Mouse (Mus musculus) brown adipose tissue, adult 24 weeks (tissue): ENCODE data around the gene Papss2. TPM values are rescaled to one million over a fixed set of nuclear protein-coding genes. Genes with fewer than 3 reads are reported as not detected.

Source experiments
- H3K27ac ChIP-seq: fragments of 200-500 bp; replicated peaks from 2 replicates; pipeline ENCODE4 v1.5.1; 2012; ENCODE audit warnings: low read depth, mild to moderate bottlenecking, low read length
- H3K4me1 ChIP-seq: fragments of 200-500 bp; 2 replicates; pipeline ENCODE4 v1.6.1; 2012; ENCODE audit warnings: low read length, mixed read lengths; ENCODE audit not compliant: control insufficient read depth, insufficient read depth, insufficient read length
- H3K4me3 ChIP-seq: fragments of 200-500 bp; 2 replicates; pipeline ENCODE4 v1.5.1; 2012; ENCODE audit warnings: low read depth, mild to moderate bottlenecking, low read length, moderate library complexity; ENCODE audit not compliant: insufficient read depth
- polyA plus RNA-seq: library from polyadenylated mRNA; stranded (reverse); fragments of >200 nt; gene quantifications from 2 replicates; pipeline ENCODE4 v1.2.4, GENCODE M21; 2012; ENCODE audit not compliant: missing spikeins, insufficient read depth, insufficient read length

The Papss2 gene
- polyA plus RNA-seq = 9.3 and 11.6 TPM in 2 replicates

DNA sequence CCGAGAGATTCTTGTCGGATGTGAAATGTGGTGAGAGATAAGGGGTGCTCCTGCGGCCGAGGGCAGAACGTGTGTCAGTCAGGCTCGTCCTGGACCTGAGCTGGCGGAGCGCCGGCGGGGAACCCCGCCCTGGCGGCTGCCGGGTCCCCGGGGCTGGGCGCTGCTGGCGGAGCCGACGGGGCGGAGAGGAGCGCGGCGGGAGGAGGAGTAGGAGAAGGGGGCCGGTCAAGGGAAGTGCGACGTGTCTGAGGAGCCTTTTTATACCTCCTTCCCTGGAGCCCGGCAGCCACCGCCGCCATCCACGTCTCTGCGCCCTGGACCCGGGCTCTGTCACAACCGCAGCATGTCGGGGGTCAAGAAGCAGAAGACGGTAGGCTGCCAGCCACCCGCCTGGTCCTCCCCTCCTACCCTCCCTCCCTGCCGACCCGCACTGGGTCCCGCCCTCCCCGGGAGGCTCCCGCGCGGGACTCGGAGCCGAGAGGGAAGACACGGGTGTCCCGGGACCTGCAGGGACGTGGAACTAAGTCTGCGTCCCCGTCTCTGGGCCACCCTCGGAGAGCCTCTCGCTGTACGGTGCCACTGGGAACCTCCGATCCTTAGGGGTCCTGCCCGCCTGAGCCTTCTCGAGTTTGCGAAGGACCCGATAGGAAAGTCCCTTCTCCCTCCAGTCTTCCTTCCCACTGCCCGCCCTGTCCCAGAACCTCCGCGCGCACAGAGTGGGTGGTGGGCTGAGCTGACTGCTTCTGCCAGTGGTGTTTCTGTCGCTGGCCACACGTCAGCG lies at the start of gene Papss2:
Papss2 (plus strand) TSS at position 285 of the 781 bp plus-strand sequence.
- H3K4me1 ChIP-seq = peaks cover 6% of the 10 kb centered on the region; the same call in 1 of the 2 replicates
- H3K27ac ChIP-seq = peak within 1 kb of the TSS; percentile 65
- peak within 1 kb of the TSS; percentile 80 for H3K4me3 ChIP-seq

DNA sequence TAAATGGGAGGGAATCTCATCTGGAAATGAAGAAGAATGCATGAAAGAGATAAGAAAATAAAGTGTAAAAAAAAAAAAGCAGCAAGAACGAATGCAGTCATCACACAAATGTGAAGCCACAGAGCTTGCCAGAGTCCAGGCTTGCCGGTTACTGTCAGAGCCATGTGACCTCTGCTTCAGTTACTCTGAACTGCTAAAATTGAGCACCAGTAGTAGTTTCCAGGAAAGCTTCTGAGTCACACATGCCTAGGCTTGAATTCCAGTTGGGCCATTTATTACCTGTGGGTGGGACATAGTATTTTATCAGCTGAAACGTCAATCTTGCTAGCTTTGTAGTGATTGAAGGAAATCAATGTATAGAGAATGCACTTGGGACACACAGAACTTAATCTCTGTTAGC lies 48.2 kb upstream of the Papss2 start:
- H3K4me3 ChIP-seq = no peak overlapping the region
- no peak overlapping the region for H3K27ac ChIP-seq
- no peaks in the 10 kb centered on the region; the same call in 1 of the 2 replicates for H3K4me1 ChIP-seq

DNA sequence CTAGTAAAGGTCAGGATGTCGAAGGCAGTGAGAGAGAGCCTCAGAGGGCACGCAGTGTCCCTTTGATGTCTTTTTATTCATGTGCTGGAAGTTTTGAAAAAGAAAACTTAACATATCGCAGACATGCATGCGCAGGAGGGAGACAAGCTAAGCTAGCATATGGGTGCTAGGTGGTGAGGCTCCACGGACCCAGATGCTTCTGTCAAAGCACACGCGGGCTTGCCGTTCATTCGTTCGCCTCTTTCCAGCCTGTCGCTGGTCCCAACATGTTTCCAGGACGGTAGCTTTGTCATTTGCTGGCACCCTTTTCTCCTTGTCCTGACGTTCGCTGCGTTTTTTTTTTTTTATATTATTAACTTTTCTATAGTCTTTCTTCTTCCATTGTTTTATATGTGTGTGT lies 47.4 kb upstream of the Papss2 start:
- H3K4me1 ChIP-seq = no peaks in the 10 kb centered on the region; the same call in 1 of the 2 replicates
- H3K4me3 ChIP-seq = no peak overlapping the region
- H3K27ac ChIP-seq = no peak overlapping the region

DNA sequence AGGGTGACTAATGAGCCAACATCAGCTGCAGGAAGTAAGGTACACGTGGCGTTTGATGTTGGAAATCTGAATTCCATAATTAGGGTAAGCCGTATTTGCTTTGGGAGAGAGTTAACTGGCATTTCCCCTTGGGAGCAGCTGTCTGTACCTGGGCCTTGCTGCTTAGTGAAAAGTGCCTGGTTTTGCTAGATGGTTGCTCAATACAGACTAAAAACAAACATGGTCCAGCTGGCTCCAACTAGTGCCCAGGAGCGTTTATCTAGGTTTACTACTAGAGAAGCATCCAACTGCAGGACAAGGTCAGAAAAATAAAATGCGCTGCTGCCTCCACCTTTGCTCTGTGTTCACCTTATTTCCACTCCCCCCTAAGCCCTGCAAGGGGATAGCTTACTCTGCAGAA lies 45.1 kb upstream of the Papss2 start:
- Histone ChIP-seq H3K4me3 (no peak overlapping the region), H3K27ac (no peak overlapping the region), H3K4me1 (no peaks in the 10 kb centered on the region)

DNA sequence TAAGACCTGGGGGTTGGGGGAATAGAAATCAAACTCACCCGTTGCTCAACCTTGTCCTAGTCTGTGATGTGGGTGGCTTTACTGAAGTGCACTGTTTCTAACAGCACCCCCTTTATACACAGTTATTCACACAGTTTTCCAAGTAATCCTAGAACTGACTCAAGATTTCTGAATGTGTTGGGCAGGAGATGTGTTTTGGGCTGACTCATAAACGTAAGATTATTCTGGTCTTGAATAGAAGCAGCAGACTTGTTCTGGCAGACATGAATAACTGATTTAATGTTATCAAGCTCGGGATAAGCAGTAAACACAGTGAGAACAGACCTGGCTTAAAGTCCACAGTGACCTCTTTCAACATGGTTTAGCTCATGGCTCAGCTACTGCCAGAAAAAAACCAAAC lies 44.1 kb upstream of the Papss2 start:
- Histone ChIP-seq H3K4me3 (no peak overlapping the region), H3K4me1 (no peaks in the 10 kb centered on the region), H3K27ac (no peak overlapping the region)

DNA sequence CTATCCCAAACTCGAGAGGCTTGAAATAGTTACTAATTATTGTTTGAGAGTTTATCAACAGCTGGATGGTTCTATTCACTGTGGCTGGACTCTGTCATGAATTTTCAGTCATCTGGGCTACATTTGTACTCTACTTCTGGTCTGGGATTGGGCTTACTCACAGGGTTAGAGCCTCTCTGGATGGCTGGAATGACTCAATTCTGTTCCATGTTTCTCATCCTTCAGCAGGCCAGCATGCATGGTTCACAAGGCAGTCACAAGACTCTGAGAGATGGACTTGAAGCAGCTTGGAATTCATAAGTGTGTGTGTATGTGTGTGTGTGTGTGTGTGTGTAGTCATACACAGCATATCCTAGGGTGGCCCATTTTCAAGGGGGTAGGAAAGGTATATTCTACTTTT lies 43.5 kb upstream of the Papss2 start:
- no peaks in the 10 kb centered on the region for H3K4me1 ChIP-seq
- H3K4me3 ChIP-seq = no peak overlapping the region
- H3K27ac ChIP-seq = no peak overlapping the region

DNA sequence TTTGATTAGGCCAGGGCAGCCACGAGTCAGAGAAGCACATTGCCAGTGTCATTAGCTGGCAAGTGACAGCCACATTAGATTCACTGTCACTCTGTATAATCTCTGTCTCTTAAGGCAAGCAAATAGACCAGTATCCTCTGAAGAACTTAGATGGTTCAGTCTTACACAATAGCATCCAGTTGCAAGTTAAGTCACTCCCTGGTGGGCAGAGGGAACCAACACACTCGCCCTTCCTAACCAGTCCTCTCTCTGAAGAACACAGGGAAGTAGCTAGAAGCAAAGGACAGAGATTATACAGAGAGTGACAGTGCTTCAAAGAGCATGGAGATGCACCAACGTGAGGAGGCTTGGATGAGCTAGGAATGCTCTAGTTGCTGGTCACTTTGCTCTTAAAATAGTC lies 42.3 kb upstream of the Papss2 start:
- Histone ChIP-seq H3K4me1 (no peaks in the 10 kb centered on the region), H3K4me3 (no peak overlapping the region), H3K27ac (no peak overlapping the region)

DNA sequence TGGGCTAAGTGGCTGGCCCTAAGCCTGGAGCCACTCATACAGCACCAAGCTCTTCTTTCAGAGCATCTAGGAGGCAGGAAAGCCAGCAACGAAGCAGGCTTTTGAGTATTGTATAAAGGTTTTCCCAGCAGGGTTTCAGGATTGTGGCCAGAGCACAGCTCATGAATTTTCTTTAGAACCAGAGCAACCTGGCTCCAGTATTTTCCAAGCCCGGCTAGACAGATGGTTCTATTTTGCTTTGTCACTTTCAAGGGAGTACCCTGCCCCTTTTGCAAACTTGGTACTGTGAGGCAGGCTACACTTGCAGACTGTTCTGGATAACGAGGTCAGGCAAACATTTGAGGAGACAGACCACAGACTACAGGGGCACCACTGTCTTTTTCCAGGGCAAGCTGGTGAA lies 40.3 kb upstream of the Papss2 start:
- no peak overlapping the region for H3K4me3 ChIP-seq
- no peaks in the 10 kb centered on the region for H3K4me1 ChIP-seq
- H3K27ac ChIP-seq = no peak overlapping the region

DNA sequence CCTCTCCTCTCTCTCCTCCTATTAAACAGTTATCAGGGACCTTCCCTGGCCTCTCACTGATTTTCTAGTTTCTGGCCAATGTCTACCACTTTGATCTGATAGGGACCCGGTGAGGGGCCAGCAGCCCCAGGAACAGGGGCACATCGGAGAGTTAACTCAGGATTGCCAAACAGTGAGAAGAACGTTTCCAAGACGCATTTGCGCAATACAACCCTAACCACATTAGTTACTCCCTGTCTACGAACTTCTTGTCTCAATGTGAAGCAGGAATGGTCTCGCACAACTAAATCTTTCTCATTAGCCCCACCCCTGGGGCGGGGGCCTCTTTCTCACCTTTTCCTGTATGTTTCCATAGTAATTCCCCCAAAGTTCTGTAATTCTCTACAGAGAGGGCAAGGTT lies 28.6 kb upstream of the Papss2 start:
- Histone ChIP-seq H3K4me1 (no peaks in the 10 kb centered on the region), H3K4me3 (no peak overlapping the region), H3K27ac (no peak overlapping the region)

DNA sequence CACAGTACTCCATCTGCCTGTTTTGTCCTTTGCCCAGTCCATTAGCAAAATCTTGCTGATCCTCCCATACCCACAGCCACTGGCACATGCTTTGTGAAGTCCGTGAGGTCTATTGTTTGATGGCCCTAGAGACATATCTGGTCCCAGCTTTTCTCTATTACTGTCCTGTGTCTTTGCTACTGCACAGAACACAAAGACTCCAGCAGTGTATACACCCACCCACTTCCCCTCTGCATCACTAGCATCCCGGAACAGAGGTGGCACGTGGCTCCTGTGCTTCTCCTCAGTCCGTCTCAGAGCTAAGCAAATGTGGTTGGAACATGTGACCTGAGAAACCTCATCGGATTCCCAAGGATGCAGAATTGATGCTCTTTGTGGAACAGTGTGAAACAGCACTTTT lies 28.1 kb upstream of the Papss2 start:
- no peak overlapping the region for H3K4me3 ChIP-seq
- H3K4me1 ChIP-seq = no peaks in the 10 kb centered on the region
- H3K27ac ChIP-seq = no peak overlapping the region

DNA sequence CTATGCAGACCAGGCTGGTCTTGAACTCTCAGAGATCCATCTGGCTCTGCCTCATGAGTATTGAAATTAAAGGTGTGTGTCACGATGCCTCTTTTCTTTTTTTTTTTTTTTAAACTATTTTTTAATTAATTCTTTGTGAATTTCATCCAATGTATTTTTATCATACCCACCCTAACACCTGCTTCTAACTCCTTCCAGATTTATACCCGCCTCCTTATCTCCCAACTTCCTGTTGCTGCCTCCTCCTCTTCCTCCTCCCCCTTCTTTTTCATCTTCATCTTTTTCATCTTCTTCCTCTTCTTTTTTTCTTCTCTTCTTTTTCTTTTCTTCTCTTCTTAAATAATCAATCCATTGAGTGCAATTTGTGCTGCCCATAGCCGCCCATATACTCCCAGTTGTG lies 27.1 kb upstream of the Papss2 start:
- no peak overlapping the region for H3K27ac ChIP-seq
- H3K4me3 ChIP-seq = no peak overlapping the region
- H3K4me1 ChIP-seq = 0 out of 2 replicates have a peak, but pooled peaks cover 2% of the 10 kb centered on the region

DNA sequence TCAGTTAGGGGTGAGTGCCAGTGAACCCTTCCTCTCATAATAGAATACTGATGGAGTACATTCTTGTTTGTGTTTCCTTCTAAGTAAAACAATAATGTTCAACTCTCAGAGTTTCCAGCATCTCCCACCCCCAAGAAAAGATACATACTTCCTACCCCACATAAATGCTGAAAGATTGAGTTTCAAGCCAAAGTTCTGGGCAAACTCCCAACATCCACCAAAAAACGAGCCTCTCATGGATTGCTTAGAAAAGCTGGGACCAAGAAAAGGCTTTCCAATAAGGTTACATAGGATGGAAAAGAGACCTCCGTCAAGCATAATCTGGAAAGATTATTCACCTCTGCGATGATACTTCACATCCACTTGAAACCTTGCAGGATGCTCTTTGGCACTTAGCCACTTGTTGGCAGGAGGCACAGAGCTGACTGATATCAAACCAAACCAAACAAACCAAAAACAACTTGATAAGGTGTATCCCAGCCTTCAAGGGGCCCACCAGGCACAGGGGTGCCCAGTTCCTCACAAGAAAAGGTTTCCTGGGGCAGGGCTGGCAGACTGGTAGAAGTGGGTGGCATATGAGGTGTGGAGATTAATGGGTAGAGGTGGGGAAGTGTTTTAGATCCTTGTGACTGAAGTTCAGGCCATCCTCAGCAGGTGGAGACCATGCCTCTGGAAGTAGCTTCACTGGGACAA lies 26.5 kb upstream of the Papss2 start:
- Histone ChIP-seq H3K27ac (no peak overlapping the region), H3K4me1 (0 out of 2 replicates have a peak, but pooled peaks cover 2% of the 10 kb centered on the region), H3K4me3 (no peak overlapping the region)

DNA sequence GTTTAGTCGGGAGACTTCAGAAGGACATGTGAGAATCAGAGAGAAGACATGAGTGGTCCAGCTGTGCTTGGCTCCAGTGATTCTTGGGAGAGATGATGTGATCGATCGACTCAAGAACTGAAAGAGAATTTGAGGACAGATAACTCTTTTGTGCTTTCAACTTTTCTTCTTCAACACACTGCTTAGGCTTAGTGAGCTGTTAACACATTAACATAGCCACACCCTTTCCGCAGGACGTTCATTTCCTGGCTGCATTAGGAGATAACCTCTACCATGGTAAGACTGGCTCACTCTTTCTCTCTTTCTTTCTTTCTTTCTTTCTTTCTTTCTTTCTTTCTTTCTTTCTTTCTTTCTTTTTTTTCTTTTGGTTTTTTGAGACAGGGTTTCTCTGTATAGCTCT lies 25.9 kb upstream of the Papss2 start:
- no peak overlapping the region for H3K27ac ChIP-seq
- H3K4me1 ChIP-seq = 0 out of 2 replicates have a peak, but pooled peaks cover 2% of the 10 kb centered on the region
- H3K4me3 ChIP-seq = no peak overlapping the region

DNA sequence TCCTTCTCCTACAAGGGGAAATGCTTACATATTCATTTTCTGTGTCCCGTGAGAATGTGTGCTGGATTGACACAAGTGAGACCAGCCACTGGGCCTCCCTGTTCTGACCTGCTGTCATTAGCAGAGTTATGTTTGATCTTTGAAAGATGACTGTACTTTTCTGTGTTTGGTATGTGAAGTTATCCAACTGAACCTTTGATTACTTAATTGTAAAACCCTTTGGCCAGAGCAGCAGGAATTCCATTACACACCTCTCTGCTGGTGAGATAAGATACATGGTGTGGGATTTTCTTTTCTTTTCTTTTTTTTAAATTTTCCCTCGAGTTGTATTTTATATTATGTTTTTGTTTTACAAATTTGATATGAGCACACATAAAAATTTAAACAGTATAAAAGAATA lies 23.4 kb upstream of the Papss2 start:
- Histone ChIP-seq H3K4me1 (0 out of 2 replicates have a peak, but pooled peaks cover 2% of the 10 kb centered on the region), H3K4me3 (no peak overlapping the region), H3K27ac (no peak overlapping the region)

DNA sequence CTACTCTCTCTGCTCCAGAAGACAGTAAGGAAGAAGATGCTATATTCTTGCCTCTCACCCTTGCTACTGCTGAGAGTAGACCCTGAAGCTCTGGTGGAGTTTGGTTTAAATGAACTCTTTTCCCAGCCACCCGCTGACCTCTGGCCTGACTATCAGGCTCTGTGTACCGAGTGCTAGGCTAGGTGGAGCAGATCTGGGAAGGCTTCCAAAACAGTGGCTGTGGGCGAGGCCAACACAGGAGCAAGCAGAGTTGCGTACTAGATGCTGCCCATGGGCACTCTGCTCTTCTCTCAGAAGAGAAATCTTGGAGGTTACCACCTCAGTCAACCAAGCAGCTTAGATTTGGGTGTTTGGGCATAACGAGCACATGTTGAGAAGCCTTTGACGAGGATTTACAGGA lies 22.3 kb upstream of the Papss2 start:
- no peak overlapping the region for H3K27ac ChIP-seq
- no peak overlapping the region for H3K4me3 ChIP-seq
- 0 out of 2 replicates have a peak, but pooled peaks cover 2% of the 10 kb centered on the region for H3K4me1 ChIP-seq

DNA sequence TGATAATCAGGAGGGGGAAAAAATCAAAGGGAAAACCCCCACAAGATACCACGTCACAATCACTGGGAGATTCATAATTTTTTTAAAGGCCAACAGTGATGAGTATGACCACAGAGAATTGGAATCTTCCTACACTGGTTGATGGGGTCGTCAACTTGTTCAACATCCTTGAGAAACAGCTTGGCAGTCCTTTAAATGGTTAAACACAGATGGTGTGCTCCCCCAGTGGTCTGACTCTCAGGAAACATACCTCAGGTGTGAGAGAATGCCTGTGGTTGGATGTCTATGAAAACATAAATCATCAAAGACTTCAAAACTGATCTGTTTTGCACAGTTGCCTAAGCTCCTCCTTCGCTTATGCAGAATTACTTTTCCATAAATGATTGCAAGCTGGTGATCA lies 20.7 kb upstream of the Papss2 start:
- Histone ChIP-seq H3K4me1 (0 out of 2 replicates have a peak, but pooled peaks cover 2% of the 10 kb centered on the region), H3K27ac (no peak overlapping the region), H3K4me3 (no peak overlapping the region)
